Mouse (Mus musculus): ENCODE results near the gene Hsf5.

Hsf5 gene

GRCm38 (mm10) chr11:87616790-87617474 lies at the start of gene Hsf5:
Gene Hsf5, plus strand, starts transcription at chr11:87617164.
- no peak for DNase-seq (ENCODE audit: low spot score)

GRCm38 (mm10) chr11:87568255-87568953 lies 48.6 kb upstream of the Hsf5 start, which contains the start of gene Sept4:
Gene Sept4, plus strand, starts transcription at chr11:87568903.
- no peak for DNase-seq (ENCODE audit: low spot score)

- no peak for DNase-seq (ENCODE audit: low spot score)
Measured at GRCm38 (mm10) chr11:87570743-87571142, 46.2 kb upstream of the Hsf5 start.

GRCm38 (mm10) chr11:87571361-87571950 lies 45.5 kb upstream of the Hsf5 start:
- no peak for DNase-seq (ENCODE audit: low spot score)

- no peak for DNase-seq (ENCODE audit: low spot score)
Measured at GRCm38 (mm10) chr11:87573751-87574150, 43.2 kb upstream of the Hsf5 start.

GRCm38 (mm10) chr11:87574520-87575180 lies 42.3 kb upstream of the Hsf5 start:
- DNase-seq (ENCODE audit: low spot score) = no peak

GRCm38 (mm10) chr11:87577601-87578248 lies 39.2 kb upstream of the Hsf5 start:
- DNase-seq (ENCODE audit: low spot score) = no peak

GRCm38 (mm10) chr11:87578249-87578962 lies 38.6 kb upstream of the Hsf5 start:
- DNase-seq (ENCODE audit: low spot score) = no peak

- no peak for DNase-seq (ENCODE audit: low spot score)
Measured at GRCm38 (mm10) chr11:87578963-87579601, 37.9 kb upstream of the Hsf5 start.

GRCm38 (mm10) chr11:87579713-87580112 lies 37.3 kb upstream of the Hsf5 start:
- DNase-seq (ENCODE audit: low spot score) = no peak

- no peak for DNase-seq (ENCODE audit: low spot score)
Measured at GRCm38 (mm10) chr11:87580543-87581085, 36.4 kb upstream of the Hsf5 start.

GRCm38 (mm10) chr11:87581161-87581865 lies 35.7 kb upstream of the Hsf5 start:
- DNase-seq (ENCODE audit: low spot score) = no peak

GRCm38 (mm10) chr11:87581933-87582710 lies 34.8 kb upstream of the Hsf5 start:
- DNase-seq (ENCODE audit: low spot score) = peak; percentile 75

- DNase-seq (ENCODE audit: low spot score) = no peak
Measured at GRCm38 (mm10) chr11:87583291-87584034, 33.5 kb upstream of the Hsf5 start.

GRCm38 (mm10) chr11:87584711-87585505 lies 32.1 kb upstream of the Hsf5 start:
- DNase-seq (ENCODE audit: low spot score) = no peak

GRCm38 (mm10) chr11:87587211-87587874 lies 29.6 kb upstream of the Hsf5 start:
- no peak for DNase-seq (ENCODE audit: low spot score)

GRCm38 (mm10) chr11:87589605-87590004 lies 27.4 kb upstream of the Hsf5 start:
- DNase-seq (ENCODE audit: low spot score) = no peak

Measured in left cerebral cortex, adult 11 months (tissue).